Mouse (Mus musculus): ENCODE data around the gene Lrrc74b. TPM values are rescaled to one million over a fixed set of nuclear protein-coding genes. Genes with fewer than 3 reads are reported as not detected.

The Lrrc74b gene
- polyA plus RNA-seq, 1 experiment, result 0.36 TPM

DNA sequence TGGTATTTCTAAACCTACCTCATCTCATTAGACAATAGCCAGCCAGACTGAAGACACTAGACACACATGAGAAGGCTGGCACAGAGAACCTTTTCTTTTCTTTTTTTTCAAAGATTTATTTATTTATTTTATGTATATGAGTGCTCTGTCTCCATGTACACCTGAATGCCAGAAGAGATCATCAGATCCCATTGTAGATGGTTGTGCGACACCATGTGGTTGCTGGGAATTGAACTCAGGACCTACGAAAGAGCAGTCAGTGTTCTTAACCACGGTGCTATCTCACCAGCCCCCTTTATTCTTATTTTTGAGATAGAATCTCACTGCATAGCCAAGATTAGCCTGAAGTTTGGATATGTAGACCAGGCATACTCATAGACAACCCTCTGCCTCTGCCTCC, 24.5 kb downstream of the Lrrc74b start:
- no peak overlapping the region for H3K27ac ChIP-seq (ENCODE audit: insufficient read depth, low read length)
- TF ChIP-seq POLR2A (IDR thresholded peaks at IDR 0.05; ENCODE audit: borderline replicate concordance, insufficient read depth, low read length), result no peak
- no peak for TF ChIP-seq CTCF (IDR thresholded peaks at IDR 0.05; ENCODE audit: borderline replicate concordance, insufficient read depth, low read depth, low read length)
- DNase-seq, result no peak
- no peaks in the 10 kb centered on the region for H3K27me3 ChIP-seq (ENCODE audit: control insufficient read depth, insufficient read depth, low read length)
- no peaks in the 10 kb centered on the region; the same call in 1 of the 2 replicates for H3K4me1 ChIP-seq (ENCODE audit: control insufficient read depth, insufficient read depth, low read length)
- WGBS, result 93% methylated on average over 3 of the region's 3 CpGs
- H3K4me3 ChIP-seq (replicated peaks; ENCODE audit: insufficient read depth, low read depth, low read length), result no peak overlapping the region

- no peak for DNase-seq
- Histone ChIP-seq H3K27me3 (ENCODE audit: control insufficient read depth, insufficient read depth, low read length) (no peaks in the 10 kb centered on the region), H3K4me3 (replicated peaks; ENCODE audit: insufficient read depth, low read depth, low read length) (no peak overlapping the region), H3K4me1 (ENCODE audit: control insufficient read depth, insufficient read depth, low read length) (no peaks in the 10 kb centered on the region; the same call in 1 of the 2 replicates), H3K27ac (ENCODE audit: insufficient read depth, low read length) (no peak overlapping the region)
- WGBS, result 73% methylated on average over 14 of the region's 14 CpGs
- TF ChIP-seq POLR2A (IDR thresholded peaks at IDR 0.05; ENCODE audit: borderline replicate concordance, insufficient read depth, low read length) (no peak), CTCF (IDR thresholded peaks at IDR 0.05; ENCODE audit: borderline replicate concordance, insufficient read depth, low read depth, low read length) (no peak)
Measured at GRCm38 (mm10) chr16:17532676-17533329, 28.2 kb downstream of the Lrrc74b start.

DNA sequence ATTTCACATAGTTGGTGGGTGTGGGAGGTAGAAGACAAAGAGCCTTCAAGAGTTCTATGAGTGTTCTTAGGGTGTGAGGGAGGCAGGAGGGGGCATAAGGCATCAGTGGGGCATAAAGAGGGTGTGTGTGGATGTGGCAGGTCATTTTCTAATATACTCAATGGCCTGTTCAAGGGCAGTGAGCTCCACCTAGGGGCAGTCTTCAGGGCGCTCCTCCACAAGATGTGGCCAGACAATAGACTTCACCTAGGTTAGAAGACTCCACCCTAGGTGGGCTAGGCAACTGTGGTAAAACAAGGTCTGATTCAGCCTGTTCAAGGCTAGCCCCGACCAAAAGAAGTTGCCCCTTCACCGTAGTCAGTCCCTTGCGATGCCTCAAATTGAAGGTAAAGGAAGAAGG, 28.8 kb downstream of the Lrrc74b start:
- Histone ChIP-seq H3K27ac (ENCODE audit: insufficient read depth, low read length) (no peak overlapping the region), H3K4me3 (replicated peaks; ENCODE audit: insufficient read depth, low read depth, low read length) (no peak overlapping the region), H3K4me1 (ENCODE audit: control insufficient read depth, insufficient read depth, low read length) (no peaks in the 10 kb centered on the region; the same call in 1 of the 2 replicates), H3K27me3 (ENCODE audit: control insufficient read depth, insufficient read depth, low read length) (no peaks in the 10 kb centered on the region)
- peak; percentile 56 for TF ChIP-seq CTCF (IDR thresholded peaks at IDR 0.05; ENCODE audit: borderline replicate concordance, insufficient read depth, low read depth, low read length)
- TF ChIP-seq POLR2A (IDR thresholded peaks at IDR 0.05; ENCODE audit: borderline replicate concordance, insufficient read depth, low read length), result no peak
- peak; percentile 39 to 44 for DNase-seq
- 55% methylated on average over 4 of the region's 4 CpGs for WGBS

GRCm38 (mm10) chr16:17530640-17531288, 30.3 kb downstream of the Lrrc74b start, which contains the start of gene Thap7:
Gene Thap7 (minus strand): TSS chr16:17531136.
- H3K4me1 ChIP-seq (ENCODE audit: control insufficient read depth, insufficient read depth, low read length), result no peaks in the 10 kb centered on the region; the same call in 1 of the 2 replicates
- under 1% methylated on average over 67 of the region's 67 CpGs for WGBS
- TF ChIP-seq CTCF (IDR thresholded peaks at IDR 0.05; ENCODE audit: borderline replicate concordance, insufficient read depth, low read depth, low read length), result no peak
- peak; percentile 85 for TF ChIP-seq POLR2A (IDR thresholded peaks at IDR 0.05; ENCODE audit: borderline replicate concordance, insufficient read depth, low read length)
- no peaks in the 10 kb centered on the region for H3K27me3 ChIP-seq (ENCODE audit: control insufficient read depth, insufficient read depth, low read length)
- peak; percentile 96 for DNase-seq
- H3K27ac ChIP-seq (ENCODE audit: insufficient read depth, low read length), result peak within 1 kb of the TSS; percentile 61
- peak within 1 kb of the TSS; percentile 85 for H3K4me3 ChIP-seq (replicated peaks; ENCODE audit: insufficient read depth, low read depth, low read length)

DNA sequence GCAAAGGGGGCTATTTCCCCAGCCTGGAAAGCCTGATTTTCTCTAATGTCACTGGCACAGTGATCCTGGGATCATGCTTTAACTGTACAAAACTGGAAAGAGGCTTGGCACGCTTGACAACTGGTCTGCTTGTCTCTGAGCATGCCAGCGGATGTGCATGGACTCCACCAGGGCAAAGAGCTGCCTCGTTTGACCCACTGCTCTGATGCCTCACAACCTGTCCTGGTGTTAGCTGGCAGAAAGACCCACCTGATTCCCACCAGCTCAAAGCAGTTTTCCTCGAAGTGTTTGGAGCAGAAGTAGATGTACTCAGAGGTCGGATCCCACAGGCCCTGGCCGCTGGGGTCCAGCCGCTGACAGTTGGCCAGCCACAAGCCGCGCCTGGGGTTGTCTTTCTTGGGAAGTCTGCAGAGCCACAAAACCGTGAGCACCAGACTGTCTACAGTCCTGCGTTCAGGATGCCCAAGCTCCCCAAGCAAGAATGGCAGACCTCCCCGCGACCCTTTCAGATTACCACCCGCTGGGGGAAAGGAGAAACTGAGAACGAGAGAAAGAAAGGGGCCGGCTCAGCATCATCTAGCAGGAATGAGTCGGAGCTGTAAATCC, 31.0 kb downstream of the Lrrc74b start:
- H3K4me1 ChIP-seq (ENCODE audit: control insufficient read depth, insufficient read depth, low read length), result no peaks in the 10 kb centered on the region; the same call in 1 of the 2 replicates
- H3K4me3 ChIP-seq (replicated peaks; ENCODE audit: insufficient read depth, low read depth, low read length), result peak overlapping the region; percentile 85
- no peaks in the 10 kb centered on the region for H3K27me3 ChIP-seq (ENCODE audit: control insufficient read depth, insufficient read depth, low read length)
- 2% methylated on average over 17 of the region's 17 CpGs for WGBS
- H3K27ac ChIP-seq (ENCODE audit: insufficient read depth, low read length), result peak overlapping the region; percentile 26; the same call in 1 of the 2 replicates
- TF ChIP-seq POLR2A (IDR thresholded peaks at IDR 0.05; ENCODE audit: borderline replicate concordance, insufficient read depth, low read length) (no peak), CTCF (IDR thresholded peaks at IDR 0.05; ENCODE audit: borderline replicate concordance, insufficient read depth, low read depth, low read length) (no peak)
- DNase-seq, result peak in 1 of 2 experiments; percentile 33

GRCm38 (mm10) chr16:17528276-17528675, 32.8 kb downstream of the Lrrc74b start:
- TF ChIP-seq CTCF (IDR thresholded peaks at IDR 0.05; ENCODE audit: borderline replicate concordance, insufficient read depth, low read depth, low read length) (no peak), POLR2A (IDR thresholded peaks at IDR 0.05; ENCODE audit: borderline replicate concordance, insufficient read depth, low read length) (no peak)
- 65% methylated on average over 13 of the region's 13 CpGs for WGBS
- H3K27ac ChIP-seq (ENCODE audit: insufficient read depth, low read length), result no peak overlapping the region
- no peaks in the 10 kb centered on the region for H3K27me3 ChIP-seq (ENCODE audit: control insufficient read depth, insufficient read depth, low read length)
- peak in 1 of 2 experiments; percentile 18 for DNase-seq
- H3K4me3 ChIP-seq (replicated peaks; ENCODE audit: insufficient read depth, low read depth, low read length), result no peak overlapping the region
- no peaks in the 10 kb centered on the region; the same call in 1 of the 2 replicates for H3K4me1 ChIP-seq (ENCODE audit: control insufficient read depth, insufficient read depth, low read length)

DNA sequence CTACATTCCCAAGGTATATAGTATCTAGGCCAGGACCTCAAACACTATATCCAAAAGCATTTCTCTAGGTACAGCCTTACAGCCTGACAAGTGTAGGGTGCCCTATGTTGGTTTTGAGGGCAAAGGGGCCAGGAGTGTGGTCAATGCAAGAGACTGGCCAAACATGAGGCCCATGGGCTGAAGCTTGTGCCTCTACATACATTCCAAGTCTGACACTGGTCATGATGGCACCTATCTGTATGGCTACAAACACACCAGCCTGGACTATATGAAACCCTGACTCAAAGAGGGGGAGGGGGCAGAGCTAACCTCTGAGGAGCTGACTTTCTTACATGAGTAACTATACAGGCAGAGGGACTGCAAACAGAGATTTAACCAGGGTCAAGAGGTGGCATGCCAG, 33.4 kb downstream of the Lrrc74b start:
- Histone ChIP-seq H3K27me3 (ENCODE audit: control insufficient read depth, insufficient read depth, low read length) (no peaks in the 10 kb centered on the region), H3K4me3 (replicated peaks; ENCODE audit: insufficient read depth, low read depth, low read length) (no peak overlapping the region), H3K4me1 (ENCODE audit: control insufficient read depth, insufficient read depth, low read length) (no peaks in the 10 kb centered on the region; the same call in 1 of the 2 replicates), H3K27ac (ENCODE audit: insufficient read depth, low read length) (no peak overlapping the region)
- TF ChIP-seq POLR2A (IDR thresholded peaks at IDR 0.05; ENCODE audit: borderline replicate concordance, insufficient read depth, low read length) (no peak), CTCF (IDR thresholded peaks at IDR 0.05; ENCODE audit: borderline replicate concordance, insufficient read depth, low read depth, low read length) (no peak)
- DNase-seq, result no peak

Measured in cerebellum, adult 2 months (tissue).